Mouse (Mus musculus) heart, postnatal 25 days (tissue): ENCODE results near the gene Pik3c2b. TPM values are rescaled to one million over a fixed set of nuclear protein-coding genes. Genes with fewer than 3 reads are reported as not detected.
A peak's percentile ranks its signal among the peaks of the same experiment; 100 is the strongest.

Source experiments
- DNase-seq: peaks from one replicate; pipeline ENCODE4 v3.0.0; 2022; ENCODE audit warnings: low spot score
- intact Hi-C: fragments of 180-260 bp; cut with DNase I; formaldehyde crosslinking; loops from one replicate; pipeline ENCODE4 v1.15.1; 2025
- total RNA-seq, 2 experiments: library from RNA; stranded (reverse); gene quantifications; 2 replicates each; pipeline ENCODE4 v1.2.3; 2021

Pik3c2b gene
- total RNA-seq, 2 experiments from 2014 or later, result 19.9 to 21.2 TPM

- no peak for DNase-seq
Observed at GRCm38 (mm10) chr1:133129471-133130221, 84.2 kb downstream of the Pik3c2b start.

GRCm38 (mm10) chr1:133130638-133131560 lies 85.4 kb downstream of the Pik3c2b start, which contains the start of gene Ppp1r15b:
Gene Ppp1r15b (plus strand): TSS chr1:133131143.
- intact Hi-C loops, result no loop called here
- DNase-seq, result peak; percentile 100

More at GRCm38 (mm10) chr1:133129471-133130221, 84.2 kb downstream of the Pik3c2b start:
- intact Hi-C loops, result no loop called here

- intact Hi-C loops, result no loop called here
- DNase-seq, result no peak
Observed at GRCm38 (mm10) chr1:133131561-133131905, 86.1 kb downstream of the Pik3c2b start.

- DNase-seq, result no peak
- intact Hi-C loops, result no loop called here
Observed at GRCm38 (mm10) chr1:133131936-133132335, 86.5 kb downstream of the Pik3c2b start.

- intact Hi-C loops, result no loop called here
- no peak for DNase-seq
Observed at GRCm38 (mm10) chr1:133132388-133133326, 87.2 kb downstream of the Pik3c2b start.

- intact Hi-C loops, result no loop called here
- no peak for DNase-seq
Observed at GRCm38 (mm10) chr1:133133425-133133824, 88.0 kb downstream of the Pik3c2b start.

- DNase-seq, result no peak
- intact Hi-C loops, result no loop called here
Observed at GRCm38 (mm10) chr1:133134071-133134470, 88.6 kb downstream of the Pik3c2b start.

GRCm38 (mm10) chr1:133134881-133135280 lies 89.4 kb downstream of the Pik3c2b start:
- intact Hi-C loops, result no loop called here
- no peak for DNase-seq

- no peak for DNase-seq
- intact Hi-C loops, result no loop called here
Observed at GRCm38 (mm10) chr1:133135808-133136207, 90.3 kb downstream of the Pik3c2b start.

- no peak for DNase-seq
- intact Hi-C loops, result no loop called here
Observed at GRCm38 (mm10) chr1:133138401-133138800, 92.9 kb downstream of the Pik3c2b start.

- no peak for DNase-seq
- intact Hi-C loops, result loop anchor here (2.0 to 10.0 kb wide), 3 partner anchors 30 to 468 kb away; partner anchors contain the start of gene Snrpe
Observed at GRCm38 (mm10) chr1:133146014-133147009, 100.8 kb downstream of the Pik3c2b start.

- intact Hi-C loops, result loop anchor here (2.0 to 10.0 kb wide), 3 partner anchors 29 to 467 kb away; partner anchors contain the start of gene Snrpe
- no peak for DNase-seq
Observed at GRCm38 (mm10) chr1:133147324-133147723, 101.9 kb downstream of the Pik3c2b start.

GRCm38 (mm10) chr1:133148122-133148521 lies 102.7 kb downstream of the Pik3c2b start:
- DNase-seq, result no peak
- intact Hi-C loops, result loop anchor here (10.0 kb wide), 1 partner anchor 467 kb away; the partner anchor contains the start of gene Snrpe

- intact Hi-C loops, result no loop called here
- DNase-seq, result no peak
Observed at GRCm38 (mm10) chr1:133150556-133150955, 105.1 kb downstream of the Pik3c2b start.

GRCm38 (mm10) chr1:133152213-133152612 lies 106.7 kb downstream of the Pik3c2b start:
- DNase-seq, result no peak
- intact Hi-C loops, result no loop called here

GRCm38 (mm10) chr1:133155270-133155669 lies 109.8 kb downstream of the Pik3c2b start:
- no peak for DNase-seq
- intact Hi-C loops, result no loop called here
